Mouse (Mus musculus) layer of hippocampus, adult 2 months (tissue): ENCODE data around the gene Fchsd2. TPM values are rescaled to one million over a fixed set of nuclear protein-coding genes. Genes with fewer than 3 reads are reported as not detected.

Experiments used
- DNase-seq, 2 experiments: peaks; one replicate each; pipeline ENCODE4 v3.0.0; 2022; ENCODE audit warnings: low spot score in 2 of 2
- H3K27ac ChIP-seq: fragments of 200-600 bp; 2 replicates; pipeline ENCODE4 v1.8.1; 2022
- H3K4me3 ChIP-seq: fragments of 200-600 bp; 2 replicates; pipeline ENCODE4 v1.8.1; 2022; ENCODE audit warnings: mild to moderate bottlenecking
- CTCF ChIP-seq: fragments of 200-600 bp; conservative IDR thresholded peaks from 2 replicates; pipeline ENCODE4 v1.8.1; 2022; ENCODE audit warnings: antibody characterized with exemption, mild to moderate bottlenecking, moderate library complexity
- total RNA-seq, 2 experiments: library from RNA; stranded (reverse); gene quantifications; 2 replicates each; pipeline ENCODE4 v1.2.3; 2021

Fchsd2 gene
- total RNA-seq, 2 experiments from 2014 or later: 38.5 to 41.2 TPM

- no peak for TF ChIP-seq CTCF
- peak; percentile 35 to 54 for DNase-seq
- Histone ChIP-seq H3K27ac (peak overlapping the region; percentile 63), H3K4me3 (no peak overlapping the region)
Measured at GRCm38 (mm10) chr7:101191326-101191969, 98.8 kb downstream of the Fchsd2 start.

GRCm38 (mm10) chr7:101210826-101211225 is 118.2 kb downstream of the Fchsd2 start:
- Histone ChIP-seq H3K4me3 (no peak overlapping the region), H3K27ac (no peak overlapping the region)
- DNase-seq: no peak
- TF ChIP-seq CTCF: no peak

- no peak for TF ChIP-seq CTCF
- no peak overlapping the region for H3K4me3 ChIP-seq
- DNase-seq: no peak
- H3K27ac ChIP-seq: no peak overlapping the region
Measured at GRCm38 (mm10) chr7:101213515-101214263, 121.0 kb downstream of the Fchsd2 start.

GRCm38 (mm10) chr7:101216724-101217123 is 124.1 kb downstream of the Fchsd2 start:
- TF ChIP-seq CTCF: no peak
- no peak for DNase-seq
- H3K27ac ChIP-seq: no peak overlapping the region
- no peak overlapping the region for H3K4me3 ChIP-seq

GRCm38 (mm10) chr7:101223501-101223900 is 130.8 kb downstream of the Fchsd2 start:
- no peak for DNase-seq
- Histone ChIP-seq H3K4me3 (no peak overlapping the region), H3K27ac (no peak overlapping the region)
- TF ChIP-seq CTCF: no peak

GRCm38 (mm10) chr7:101229336-101229735 is 136.7 kb downstream of the Fchsd2 start:
- no peak overlapping the region for H3K27ac ChIP-seq
- TF ChIP-seq CTCF: no peak
- no peak overlapping the region for H3K4me3 ChIP-seq
- no peak for DNase-seq

- peak; percentile 29 to 46 for DNase-seq
- no peak overlapping the region for H3K4me3 ChIP-seq
- TF ChIP-seq CTCF: peak; percentile 84
- H3K27ac ChIP-seq: no peak overlapping the region
Measured at GRCm38 (mm10) chr7:101231458-101231857, 138.8 kb downstream of the Fchsd2 start.

GRCm38 (mm10) chr7:101232716-101233115 is 140.1 kb downstream of the Fchsd2 start:
- TF ChIP-seq CTCF: no peak
- DNase-seq: no peak
- Histone ChIP-seq H3K4me3 (no peak overlapping the region), H3K27ac (peak overlapping the region; percentile 82)

GRCm38 (mm10) chr7:101236712-101237473 is 144.2 kb downstream of the Fchsd2 start:
- no peak for TF ChIP-seq CTCF
- no peak overlapping the region for H3K27ac ChIP-seq
- peak; percentile 29 to 53 for DNase-seq
- no peak overlapping the region for H3K4me3 ChIP-seq

GRCm38 (mm10) chr7:101248760-101249159 is 156.1 kb downstream of the Fchsd2 start:
- Histone ChIP-seq H3K27ac (no peak overlapping the region), H3K4me3 (no peak overlapping the region)
- TF ChIP-seq CTCF: no peak
- no peak for DNase-seq

GRCm38 (mm10) chr7:101249173-101249572 is 156.5 kb downstream of the Fchsd2 start:
- H3K4me3 ChIP-seq: no peak overlapping the region
- no peak overlapping the region for H3K27ac ChIP-seq
- TF ChIP-seq CTCF: no peak
- DNase-seq: no peak

- H3K27ac ChIP-seq: no peak overlapping the region
- DNase-seq: no peak
- no peak overlapping the region for H3K4me3 ChIP-seq
- no peak for TF ChIP-seq CTCF
Measured at GRCm38 (mm10) chr7:101253071-101253470, 160.4 kb downstream of the Fchsd2 start.

GRCm38 (mm10) chr7:101258482-101258881 is 165.8 kb downstream of the Fchsd2 start:
- DNase-seq: no peak
- TF ChIP-seq CTCF: no peak
- no peak overlapping the region for H3K27ac ChIP-seq
- no peak overlapping the region for H3K4me3 ChIP-seq
